Mouse (Mus musculus) CH12.LX (cell line): ENCODE data around the gene BC051019.

Source experiments
- CTCF ChIP-seq, 2 experiments: IDR thresholded peaks in 1 of 2; conservative IDR thresholded peaks in 1 of 2; 2 replicates each; pipeline ENCODE4 v1.5.1; 2011 to 2012; ENCODE audit warnings: low read depth in 2 of 2, low read length in 2 of 2, improper control_type of control experiment in 1 of 2, inconsistent platforms in 1 of 2, mild to moderate bottlenecking in 1 of 2, moderate library complexity in 1 of 2
- MAX ChIP-seq: IDR thresholded peaks from 2 replicates; pipeline ENCODE4 v1.6.1; 2011; ENCODE audit warnings: low read length, improper control_type of control experiment
- PAX5 ChIP-seq: IDR thresholded peaks from 2 replicates; pipeline ENCODE4 v1.6.1; 2012; ENCODE audit warnings: low read length, inconsistent platforms, mixed read lengths
- POLR2A ChIP-seq: IDR thresholded peaks from 2 replicates; pipeline ENCODE4 v1.6.1; 2011; ENCODE audit warnings: low read depth, mild to moderate bottlenecking, improper control_type of control experiment, low read length
- TCF12 ChIP-seq: IDR thresholded peaks from 2 replicates; pipeline ENCODE4 v1.6.1; 2014; ENCODE audit warnings: low read depth, mild to moderate bottlenecking, inconsistent platforms, low read length, improper control_type of control experiment
- ZKSCAN1 ChIP-seq: IDR thresholded peaks from 2 replicates; pipeline ENCODE4 v1.6.1; 2012; ENCODE audit warnings: low read depth, inconsistent platforms, low read length, improper control_type of control experiment, borderline replicate concordance

DNA sequence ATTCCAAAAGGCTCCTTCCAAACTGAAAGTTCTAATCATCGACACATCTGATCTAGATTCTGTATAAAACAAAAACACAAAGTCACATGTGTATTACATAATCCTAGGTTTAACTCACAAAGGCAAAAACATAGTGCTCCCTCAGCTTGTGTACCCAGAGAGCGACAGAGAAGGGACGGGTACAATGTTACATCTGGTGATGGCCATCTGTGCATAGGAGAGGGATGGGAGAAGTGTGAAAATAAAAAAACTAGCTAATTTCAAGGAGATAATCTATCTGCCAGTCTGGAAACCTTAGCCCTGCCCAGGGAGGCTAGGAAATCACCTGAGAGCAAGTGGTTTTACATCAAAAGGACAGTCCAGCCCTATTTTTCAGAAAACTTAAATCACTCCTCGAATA, 61.0 kb downstream of the BC051019 start:
- TF ChIP-seq POLR2A, result no peak
- TF ChIP-seq CTCF (conservative IDR thresholded peaks at IDR 0.05 in 1 of 2, IDR thresholded peaks at IDR 0.05 in 1 of 2; ENCODE audit: low read depth in 2 of 2, low read length in 2 of 2), result no peak
- no peak for TF ChIP-seq TCF12
- no peak for TF ChIP-seq PAX5
- no peak for TF ChIP-seq ZKSCAN1
- no peak for TF ChIP-seq MAX
